7 mouse cellular contexts compared by ENCODE assay signal in genomic region chr5:137122686-137123193, GRCm38 (mm10). TPM values are rescaled to one million over a fixed set of nuclear protein-coding genes. Genes with fewer than 3 reads are reported as not detected.
DNase-seq lines count a peak whose midpoint lies in the region; ATAC-seq lines count a peak whose summit lies in the region.

No protein-coding gene starts in this region.

- H3K27ac ChIP-seq in hindbrain, embryonic 14.5 days, result peak overlapping the region; percentile 83

- H3K36me3 ChIP-seq in hindbrain, embryonic 14.5 days (replicated peaks; ENCODE audit: control insufficient read depth, insufficient read depth), result no peaks in the 10 kb centered on the region

- peaks cover 4% of the 10 kb centered on the region for H3K4me1 ChIP-seq in hindbrain, embryonic 14.5 days (replicated peaks; ENCODE audit: control insufficient read depth, insufficient read depth, low read length)

- DNase-seq in T-cell, adult 2 months (ENCODE audit: low spot score), result peak; percentile 57
- peak; percentile 82 to 87 for DNase-seq in cerebellum, postnatal 10 days
- peak; percentile 48 to 53 for DNase-seq in frontal cortex, postnatal 25 days (ENCODE audit: low spot score in 2 of 2)
- peak; percentile 84 for DNase-seq in hindbrain, embryonic 14.5 days (ENCODE audit: low spot score)
- DNase-seq in layer of hippocampus, postnatal 14 days (ENCODE audit: low spot score in 2 of 2), result peak; percentile 53 to 59
- DNase-seq in lung, postnatal 4 days, result peak; percentile 53 to 83
- peak; percentile 67 to 70 for DNase-seq in right cerebral cortex, adult 2 months (ENCODE audit: low spot score in 2 of 2)

- 7% methylated on average over 14 of the region's 14 CpGs for WGBS in hindbrain, embryonic 14.5 days

- peak; percentile 77 for ATAC-seq in hindbrain, embryonic 14.5 days (ENCODE audit: low FRiP score)

- H3K4me3 ChIP-seq in hindbrain, embryonic 14.5 days (replicated peaks; ENCODE audit: low read length), result no peak overlapping the region

- no peak overlapping the region for H3K9ac ChIP-seq in hindbrain, embryonic 14.5 days

- H3K27me3 ChIP-seq in hindbrain, embryonic 14.5 days (ENCODE audit: control insufficient read depth, insufficient read depth, low read length), result no peaks in the 10 kb centered on the region

- H3K9me3 ChIP-seq in hindbrain, embryonic 14.5 days (ENCODE audit: control insufficient read depth, low read length), result no peaks in the 10 kb centered on the region

- H3K4me2 ChIP-seq in hindbrain, embryonic 14.5 days (replicated peaks), result peak overlapping the region; percentile 3; the same call in 1 of the 2 replicates

RNA-seq across cellular contexts. Expression of gene Trim56, which starts 6.7 kb away (rescaled TPM):
- polyA plus RNA-seq in hindbrain, embryonic 14.5 days (2014; fragmentation: Nextera tagmentation; extraction: Ambion mirVana), result 3.3 and 3.9 TPM in 2 replicates
- 1 to 10 TPM; 5.2 to 5.9 TPM for total RNA-seq in layer of hippocampus, postnatal 14 days (2021)

RNA-seq across cellular contexts. Expression of gene Muc3, which starts 26.4 kb away (rescaled TPM):
- polyA plus RNA-seq in hindbrain, embryonic 14.5 days (2014; fragmentation: Nextera tagmentation; extraction: Ambion mirVana), result not detected in 2 replicates
- not detected for total RNA-seq in layer of hippocampus, postnatal 14 days (2021)

RNA-seq across cellular contexts. Expression of gene Serpine1, which starts 50.7 kb away (rescaled TPM):
- 0.25 TPM in 2 replicates for polyA plus RNA-seq in hindbrain, embryonic 14.5 days (2014; fragmentation: Nextera tagmentation; extraction: Ambion mirVana)
- 1 to 10 TPM in 1 of 2 experiments, under 1 TPM in 1; 0.91 to 1.3 TPM for total RNA-seq in layer of hippocampus, postnatal 14 days (2021)
